22 mouse cellular contexts compared by ENCODE assay signal in genomic region chr14:79986831-79987230, GRCm38 (mm10). TPM values are rescaled to one million over a fixed set of nuclear protein-coding genes. Genes with fewer than 3 reads are reported as not detected.
DNase-seq lines count a peak whose midpoint lies in the region; ATAC-seq and TF ChIP-seq lines count a peak whose summit lies in the region.
"Had no signal": no experiment of that assay in that cellular context is flagged by ENCODE, and none has a peak within 500 bp of the region (broad histone marks: within the 10 kb centered on the region; RNA-seq: fewer than 3 reads in every experiment).

No protein-coding gene starts in this region.

- DNase-seq in intestine, embryonic 14.5 days (ENCODE audit: low spot score), result no peak
- no peak for DNase-seq in liver, embryonic 11.5 days (ENCODE audit: low spot score)
- DNase-seq in liver, result no peak
- DNase-seq in forebrain, embryonic 10.5 days (ENCODE audit: extremely low spot score, low spot score), result no peak
- DNase-seq: adrenal gland, postnatal 14 days; cerebellum, postnatal 10 days; gastrocnemius, postnatal 25 days; heart, postnatal 14 days; layer of hippocampus, postnatal 36 days; liver, postnatal 0 days; right cerebral cortex, postnatal 25 days; thymus, postnatal 25 days had no signal

- no peak overlapping the region for H3K4me3 ChIP-seq in intestine, embryonic 14.5 days (ENCODE audit: low read depth, low read length)
- no peak overlapping the region for H3K4me3 ChIP-seq in intestine, postnatal 0 days (ENCODE audit: low read depth, low read length)
- no peak overlapping the region for H3K4me3 ChIP-seq in liver, embryonic 11.5 days (ENCODE audit: low read depth, low read length)
- H3K4me3 ChIP-seq in intestine, embryonic 15.5 days (replicated peaks), result no peak overlapping the region
- no peak overlapping the region for H3K4me3 ChIP-seq in stomach, embryonic 15.5 days (replicated peaks)
- no peak overlapping the region for H3K4me3 ChIP-seq in forebrain, embryonic 10.5 days
- H3K4me3 ChIP-seq: embryonic facial prominence, embryonic 13.5 days; heart, embryonic 12.5 days; hindbrain, embryonic 12.5 days; layer of hippocampus, adult 2 months; limb, embryonic 15.5 days had no signal

- no peaks in the 10 kb centered on the region for H3K4me1 ChIP-seq in intestine, embryonic 14.5 days (replicated peaks; ENCODE audit: control insufficient read depth, insufficient read depth, low read length)
- peaks cover 3% of the 10 kb centered on the region; the same call in 1 of the 2 replicates for H3K4me1 ChIP-seq in intestine, postnatal 0 days (replicated peaks; ENCODE audit: control insufficient read depth, insufficient read depth, low read length)
- no peaks in the 10 kb centered on the region for H3K4me1 ChIP-seq in liver, embryonic 11.5 days (replicated peaks; ENCODE audit: control insufficient read depth, insufficient read depth, low read length)
- no peaks in the 10 kb centered on the region for H3K4me1 ChIP-seq in intestine, embryonic 15.5 days (replicated peaks)
- no peaks in the 10 kb centered on the region for H3K4me1 ChIP-seq in stomach, embryonic 15.5 days
- peaks cover 15% of the 10 kb centered on the region for H3K4me1 ChIP-seq in forebrain, embryonic 10.5 days
- H3K4me1 ChIP-seq: embryonic facial prominence, embryonic 13.5 days; heart, embryonic 12.5 days; hindbrain, embryonic 12.5 days; limb, embryonic 15.5 days had no signal

- H3K27ac ChIP-seq in intestine, embryonic 14.5 days (ENCODE audit: low read depth), result 0 out of 2 replicates have a peak overlapping the region, but pooled peaks have one; percentile 1
- no peak overlapping the region for H3K27ac ChIP-seq in intestine, postnatal 0 days (ENCODE audit: low read depth, low read length)
- H3K27ac ChIP-seq in liver, embryonic 11.5 days (ENCODE audit: low read depth, low read length), result no peak overlapping the region
- no peak overlapping the region for H3K27ac ChIP-seq in intestine, embryonic 15.5 days
- H3K27ac ChIP-seq in stomach, embryonic 15.5 days, result no peak overlapping the region
- H3K27ac ChIP-seq in forebrain, embryonic 10.5 days, result no peak overlapping the region
- H3K27ac ChIP-seq: embryonic facial prominence, embryonic 13.5 days; hindbrain, embryonic 12.5 days; layer of hippocampus, adult 2 months; limb, embryonic 15.5 days had no signal

- peak; percentile 85 for ATAC-seq in intestine, embryonic 14.5 days (replicated peaks; ENCODE audit: low FRiP score, low TSS enrichment, low read depth)
- ATAC-seq in intestine, postnatal 0 days, result no peak
- ATAC-seq in liver, embryonic 11.5 days (replicated peaks; ENCODE audit: low FRiP score), result 0 out of 2 replicates have a peak, but pooled peaks have one; percentile 15
- ATAC-seq in intestine, embryonic 15.5 days, result peak; percentile 88
- peak; percentile 82 for ATAC-seq in stomach, embryonic 15.5 days (ENCODE audit: insufficient read depth, low FRiP score, low read depth)
- ATAC-seq: forebrain, embryonic 16.5 days; liver, postnatal 0 days had no signal

- H3K36me3 ChIP-seq in intestine, embryonic 14.5 days (ENCODE audit: control insufficient read depth, insufficient read depth, low read length), result no peaks in the 10 kb centered on the region
- no peaks in the 10 kb centered on the region for H3K36me3 ChIP-seq in intestine, postnatal 0 days (ENCODE audit: control insufficient read depth, insufficient read depth)
- no peaks in the 10 kb centered on the region for H3K36me3 ChIP-seq in liver, embryonic 11.5 days (ENCODE audit: control insufficient read depth, insufficient read depth, low read length)
- H3K36me3 ChIP-seq in intestine, embryonic 15.5 days, result no peaks in the 10 kb centered on the region
- H3K36me3 ChIP-seq in stomach, embryonic 15.5 days, result no peaks in the 10 kb centered on the region
- no peaks in the 10 kb centered on the region for H3K36me3 ChIP-seq in forebrain, embryonic 10.5 days (replicated peaks)
- H3K36me3 ChIP-seq: embryonic facial prominence, embryonic 13.5 days; heart, embryonic 12.5 days; hindbrain, embryonic 12.5 days; limb, embryonic 15.5 days had no signal

- no peak overlapping the region for H3K9ac ChIP-seq in intestine, embryonic 14.5 days (ENCODE audit: low read length)
- H3K9ac ChIP-seq in intestine, postnatal 0 days (ENCODE audit: low read depth, low read length), result no peak overlapping the region
- no peak overlapping the region for H3K9ac ChIP-seq in liver, embryonic 11.5 days (ENCODE audit: low read depth, low read length)
- H3K9ac ChIP-seq in intestine, embryonic 15.5 days, result no peak overlapping the region
- H3K9ac ChIP-seq in stomach, embryonic 15.5 days, result no peak overlapping the region
- H3K9ac ChIP-seq: embryonic facial prominence, embryonic 13.5 days; heart, embryonic 12.5 days; hindbrain, embryonic 12.5 days; limb, embryonic 15.5 days; liver, postnatal 0 days had no signal

- WGBS in intestine, embryonic 14.5 days, result 50% methylated on average over 8 of the region's 8 CpGs
- WGBS in intestine, postnatal 0 days, result 34% methylated on average over 8 of the region's 8 CpGs
- WGBS in liver, embryonic 11.5 days, result 70% methylated on average over 8 of the region's 8 CpGs
- 43% methylated on average over 8 of the region's 8 CpGs for WGBS in intestine, embryonic 15.5 days
- 46% methylated on average over 8 of the region's 8 CpGs for WGBS in stomach, embryonic 15.5 days
- WGBS in forebrain, embryonic 10.5 days, result 71% methylated on average over 8 of the region's 8 CpGs

- no peak overlapping the region for H3K4me2 ChIP-seq in intestine, embryonic 14.5 days (ENCODE audit: low read length)
- no peak overlapping the region for H3K4me2 ChIP-seq in intestine, postnatal 0 days (replicated peaks; ENCODE audit: low read depth)
- no peak overlapping the region for H3K4me2 ChIP-seq in liver, embryonic 11.5 days
- H3K4me2 ChIP-seq in intestine, embryonic 15.5 days (replicated peaks), result no peak overlapping the region
- no peak overlapping the region for H3K4me2 ChIP-seq in stomach, embryonic 15.5 days
- H3K4me2 ChIP-seq: embryonic facial prominence, embryonic 13.5 days; heart, embryonic 12.5 days; hindbrain, embryonic 12.5 days; limb, embryonic 15.5 days had no signal

- no peaks in the 10 kb centered on the region for H3K27me3 ChIP-seq in intestine, embryonic 14.5 days (replicated peaks; ENCODE audit: control insufficient read depth, insufficient read depth, low read length)
- H3K27me3 ChIP-seq in intestine, postnatal 0 days (replicated peaks; ENCODE audit: control insufficient read depth, insufficient read depth, low read length), result no peaks in the 10 kb centered on the region
- no peaks in the 10 kb centered on the region for H3K27me3 ChIP-seq in liver, embryonic 11.5 days (replicated peaks; ENCODE audit: control insufficient read depth, insufficient read depth, low read length)
- H3K27me3 ChIP-seq in intestine, embryonic 15.5 days (replicated peaks), result no peaks in the 10 kb centered on the region
- H3K27me3 ChIP-seq in stomach, embryonic 15.5 days (replicated peaks), result no peaks in the 10 kb centered on the region
- no peaks in the 10 kb centered on the region for H3K27me3 ChIP-seq in forebrain, embryonic 10.5 days (ENCODE audit: poor library complexity, severe bottlenecking)
- H3K27me3 ChIP-seq: CH12.LX; embryonic facial prominence, embryonic 13.5 days; heart, embryonic 12.5 days; hindbrain, embryonic 12.5 days; limb, embryonic 15.5 days had no signal

- H3K9me3 ChIP-seq in intestine, embryonic 14.5 days (ENCODE audit: control insufficient read depth, low read length), result no peaks in the 10 kb centered on the region
- no peaks in the 10 kb centered on the region for H3K9me3 ChIP-seq in intestine, postnatal 0 days (ENCODE audit: control insufficient read depth)
- no peaks in the 10 kb centered on the region for H3K9me3 ChIP-seq in liver, embryonic 11.5 days (ENCODE audit: control insufficient read depth, low read length)
- no peaks in the 10 kb centered on the region for H3K9me3 ChIP-seq in intestine, embryonic 15.5 days
- no peaks in the 10 kb centered on the region for H3K9me3 ChIP-seq in stomach, embryonic 15.5 days
- H3K9me3 ChIP-seq in forebrain, embryonic 10.5 days, result no peaks in the 10 kb centered on the region
- H3K9me3 ChIP-seq: embryonic facial prominence, embryonic 13.5 days; heart, embryonic 12.5 days; hindbrain, embryonic 12.5 days; limb, embryonic 15.5 days had no signal

- TF ChIP-seq CTCF in intestine, postnatal 0 days (IDR thresholded peaks at IDR 0.05; ENCODE audit: low read depth), result no peak

RNA-seq across cellular contexts. Expression of gene Olfm4, which starts 3.0 kb away (rescaled TPM):
- 0.99 and 1.7 TPM in 2 replicates for polyA plus RNA-seq in intestine, embryonic 14.5 days (2014; fragmentation: Nextera tagmentation; extraction: Ambion mirVana)
- polyA plus RNA-seq in intestine, postnatal 0 days (2015; fragmentation: Nextera tagmentation; extraction: Ambion mirVana), result 38.3 and 44.0 TPM in 2 replicates
- polyA plus RNA-seq in liver, embryonic 11.5 days (2014; fragmentation: Nextera tagmentation; extraction: Ambion mirVana), result 8.7 and 9.2 TPM in 2 replicates
- polyA plus RNA-seq in intestine, embryonic 15.5 days (2015; fragmentation: Nextera tagmentation; extraction: Ambion mirVana), result 5.5 and 6.4 TPM in 2 replicates
- polyA plus RNA-seq in stomach, embryonic 15.5 days (2015; fragmentation: Nextera tagmentation; extraction: Ambion mirVana), result 12.8 and 15.7 TPM in 2 replicates
- 0.16 TPM in 1 of 2 replicates, not detected in the other for polyA plus RNA-seq in forebrain, embryonic 10.5 days (2016; fragmentation: Nextera tagmentation; extraction: Ambion mirVana)
